Mouse (Mus musculus): ENCODE data around the gene Blm.

DNA sequence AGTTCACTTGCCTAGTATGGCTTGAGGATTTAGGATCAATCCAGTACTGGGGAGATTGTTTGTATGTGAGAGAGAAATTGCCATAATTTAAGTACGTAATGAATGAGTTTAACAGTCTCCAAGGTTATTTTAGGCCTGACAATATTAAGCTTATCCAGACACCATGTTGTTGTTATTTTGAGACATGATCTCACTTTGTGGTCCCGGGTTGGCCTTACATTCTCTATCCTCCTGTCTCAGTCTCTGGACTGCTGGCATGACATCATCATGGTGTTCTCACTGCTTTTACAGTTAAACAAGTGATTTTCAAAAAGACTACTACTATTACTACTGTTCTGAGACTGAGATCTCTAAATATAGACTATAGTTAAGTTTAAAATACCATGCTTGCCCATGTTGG, 66.1 kb downstream of the Blm start:
- TF ChIP-seq POLR2A (IDR thresholded peaks at IDR 0.05; ENCODE audit: control insufficient read depth, extremely low read depth, insufficient read depth, low read length, poor library complexity) (no peak), CTCF (IDR thresholded peaks at IDR 0.05; ENCODE audit: borderline replicate concordance, control insufficient read depth, extremely low read depth, insufficient read depth, low read length, poor library complexity) (no peak)
